Mouse (Mus musculus) NIH3T3 (cell line): ENCODE results near the gene Gm16867.
"Not testable (repeated sequence)": the region's sequence is repeated elsewhere in the genome, so short reads cannot be mapped to it uniquely, and the experiment has no call there.

ENCODE experiments used
- DNase-seq: peaks from one replicate; pipeline ENCODE4 v3.0.0-alpha.2; 2012; ENCODE audit warnings: low read depth

Gm16867 gene

GRCm38 (mm10) chr14:69503174-69503573, at the start of gene Gm16867:
Gene Gm16867, minus strand, starts transcription at chr14:69503362.
- DNase-seq = not testable (repeated sequence)

DNA sequence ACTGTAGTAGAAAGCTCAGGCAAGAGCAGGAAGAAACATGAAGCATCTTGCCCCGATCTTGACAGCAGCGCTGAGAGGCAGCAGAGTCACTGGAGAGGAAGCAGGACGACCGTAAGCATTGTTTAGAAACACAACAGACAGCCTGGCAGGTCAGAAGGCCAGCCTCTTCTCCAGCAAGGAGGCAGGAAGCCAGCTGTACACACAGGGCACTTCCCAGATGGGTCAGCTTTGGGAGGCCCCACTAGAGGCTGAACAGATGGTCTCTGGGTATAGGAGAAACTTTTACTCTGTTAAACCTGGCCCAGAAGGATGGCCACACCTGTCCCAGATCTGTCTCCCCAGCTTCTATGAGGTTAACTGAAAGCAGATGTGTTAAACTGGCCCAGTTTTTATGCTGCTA, 44.1 kb upstream of the Gm16867 start:
- DNase-seq = not testable (repeated sequence)

GRCm38 (mm10) chr14:69545052-69545451, 41.9 kb upstream of the Gm16867 start:
- not testable (repeated sequence) for DNase-seq

GRCm38 (mm10) chr14:69544033-69544432, 40.9 kb upstream of the Gm16867 start:
- not testable (repeated sequence) for DNase-seq

DNA sequence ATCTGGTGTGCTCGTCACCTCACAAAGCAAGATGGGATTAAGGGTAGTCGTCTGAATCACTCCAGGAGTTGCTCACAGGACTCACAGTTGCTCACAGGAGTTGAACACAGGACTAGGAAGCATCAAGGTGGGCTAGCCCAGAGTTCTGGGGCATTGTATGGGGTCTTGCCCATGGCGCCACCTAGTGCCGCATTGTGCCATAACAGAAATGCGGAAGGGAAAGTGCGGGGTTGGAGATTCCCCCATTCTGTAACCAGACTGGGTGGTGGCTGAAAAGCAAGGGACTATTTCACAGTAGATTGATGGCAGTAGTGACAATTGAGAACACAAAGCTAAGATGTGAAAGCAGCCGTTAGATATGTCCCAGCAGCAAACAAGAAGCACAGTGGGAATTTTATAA, 39.5 kb upstream of the Gm16867 start:
- DNase-seq = not testable (repeated sequence)

GRCm38 (mm10) chr14:69540113-69540512, 37.0 kb upstream of the Gm16867 start:
- not testable (repeated sequence) for DNase-seq

GRCm38 (mm10) chr14:69536539-69536938, 33.4 kb upstream of the Gm16867 start:
- not testable (repeated sequence) for DNase-seq

- DNase-seq = not testable (repeated sequence)
Observed at GRCm38 (mm10) chr14:69526202-69526601, 23.0 kb upstream of the Gm16867 start.

DNA sequence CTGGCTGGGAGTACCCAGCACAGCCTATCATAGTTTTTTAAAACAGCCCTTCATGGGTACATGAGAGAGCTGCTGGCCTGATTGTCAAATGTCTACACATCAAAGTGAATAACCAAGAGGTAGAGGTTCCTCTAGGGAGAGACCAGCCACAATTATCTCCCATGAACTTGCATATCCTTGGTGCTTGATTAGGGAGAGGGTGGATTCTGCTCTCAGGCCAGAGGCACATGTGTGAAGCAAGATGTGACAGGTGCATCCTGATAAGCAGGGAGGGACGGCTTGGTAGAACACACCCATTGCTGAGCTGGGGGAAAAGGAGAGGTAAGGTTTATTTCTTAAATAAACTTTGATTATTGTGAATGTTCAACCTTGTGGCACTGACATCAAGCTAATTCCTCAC, 19.8 kb upstream of the Gm16867 start:
- DNase-seq = not testable (repeated sequence)

DNA sequence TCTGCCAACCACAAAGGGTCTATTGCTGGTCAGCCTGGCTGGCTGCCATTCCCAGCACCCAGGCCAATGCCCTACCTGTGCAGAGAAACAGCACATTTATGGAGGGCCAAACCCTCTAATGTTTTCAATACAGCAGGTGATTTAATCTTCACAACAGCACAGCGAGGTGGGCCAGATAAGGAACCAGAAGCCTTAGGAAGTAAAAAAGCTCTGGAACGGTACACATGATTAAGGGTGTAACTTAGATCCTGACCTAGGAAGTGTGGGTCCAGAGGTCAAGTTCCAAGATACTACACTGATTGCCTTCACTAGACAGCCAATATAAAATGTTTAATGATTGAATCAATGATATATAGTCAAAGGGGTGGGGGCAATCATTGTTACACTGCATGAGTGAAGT, 17.6 kb upstream of the Gm16867 start:
- not testable (repeated sequence) for DNase-seq

DNA sequence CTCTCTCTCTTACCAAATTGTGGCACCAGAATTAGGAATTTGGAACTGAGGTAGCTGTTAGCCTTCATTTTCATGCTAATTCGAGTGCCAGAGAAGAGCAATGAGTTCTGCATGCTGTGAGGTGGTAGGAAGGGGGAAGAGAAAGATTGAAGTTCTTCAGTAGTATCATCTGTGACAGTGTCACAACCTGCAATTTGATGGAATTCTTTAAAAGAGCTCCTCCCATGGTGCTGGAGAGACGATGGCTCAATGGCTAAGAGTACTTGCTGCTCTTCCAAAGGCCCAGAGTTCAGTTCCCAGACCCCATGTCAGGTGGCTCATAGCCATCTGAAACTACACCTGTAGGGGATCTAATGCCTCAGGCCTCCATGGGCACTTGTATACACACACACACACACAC, 9.3 kb upstream of the Gm16867 start, which contains the start of gene Gm27179:
TSS of gene Gm27179 (minus strand) at position 101 of the 400 bp plus-strand sequence.
- not testable (repeated sequence) for DNase-seq

DNA sequence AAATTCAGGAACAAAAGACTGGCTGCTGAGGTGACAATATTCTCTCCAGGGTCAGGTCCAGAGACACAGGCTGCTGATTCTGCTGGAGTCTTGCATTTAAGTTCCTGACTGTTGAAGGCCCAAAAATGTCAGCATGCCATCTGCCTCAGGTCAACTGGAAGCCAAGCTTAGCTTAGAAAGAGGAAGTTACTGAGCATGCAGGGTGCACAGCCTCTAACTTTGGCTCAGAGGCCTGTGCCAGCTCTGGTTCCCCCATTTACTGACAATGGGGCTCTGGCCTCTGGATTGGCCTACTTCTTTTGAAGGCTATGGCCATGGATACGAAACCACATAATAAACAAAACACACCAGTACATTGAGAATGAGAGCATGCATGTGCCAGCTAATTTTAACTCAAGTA, 3.8 kb upstream of the Gm16867 start:
- not testable (repeated sequence) for DNase-seq

GRCm38 (mm10) chr14:69502440-69503150, 567 bp downstream of the Gm16867 start:
- not testable (repeated sequence) for DNase-seq

DNA sequence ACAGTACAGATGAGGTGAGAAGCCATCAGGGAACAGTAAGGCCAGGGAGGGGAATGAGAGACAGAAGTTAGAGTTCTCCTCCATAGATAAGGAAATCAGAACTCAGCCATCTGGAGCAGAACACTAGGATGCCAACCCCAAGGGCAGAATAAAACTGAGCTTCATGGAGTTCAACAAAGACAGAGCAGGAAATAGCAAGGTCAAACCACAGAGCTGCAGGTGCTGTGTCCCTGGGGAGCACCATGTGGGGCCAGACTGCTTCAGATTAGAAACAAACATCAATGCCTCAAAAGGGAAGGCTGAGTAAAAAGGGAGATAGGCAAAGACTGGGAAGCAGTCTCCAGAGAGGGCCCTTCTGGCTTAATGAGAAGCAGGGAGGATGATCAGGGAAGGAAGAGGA, 6.9 kb downstream of the Gm16867 start:
- not testable (repeated sequence) for DNase-seq

GRCm38 (mm10) chr14:69494946-69495345, 8.2 kb downstream of the Gm16867 start:
- DNase-seq = not testable (repeated sequence)

GRCm38 (mm10) chr14:69494522-69494921, 8.6 kb downstream of the Gm16867 start:
- DNase-seq = not testable (repeated sequence)

DNA sequence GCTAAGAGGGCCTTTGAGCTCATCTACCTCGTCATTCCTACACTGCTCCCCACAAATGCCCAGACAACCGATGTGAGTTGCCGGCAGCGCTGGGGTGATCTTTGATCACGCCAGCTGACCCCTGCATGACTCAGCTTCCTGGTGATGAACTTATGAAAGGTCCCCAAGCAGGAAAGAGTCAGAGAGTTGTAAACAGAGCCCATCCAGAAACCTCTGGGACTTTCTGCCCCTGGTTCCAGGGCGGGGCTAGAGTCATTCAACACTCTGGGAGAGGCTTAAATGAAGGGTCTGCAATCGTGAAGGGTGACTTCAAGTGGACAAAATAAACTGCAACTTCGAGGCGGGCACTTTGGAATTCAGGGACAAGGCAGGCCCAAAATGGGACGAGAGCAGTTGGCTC, 15.2 kb downstream of the Gm16867 start:
- DNase-seq = not testable (repeated sequence)

- DNase-seq = not testable (repeated sequence)
Observed at GRCm38 (mm10) chr14:69485466-69486135, 17.6 kb downstream of the Gm16867 start.

DNA sequence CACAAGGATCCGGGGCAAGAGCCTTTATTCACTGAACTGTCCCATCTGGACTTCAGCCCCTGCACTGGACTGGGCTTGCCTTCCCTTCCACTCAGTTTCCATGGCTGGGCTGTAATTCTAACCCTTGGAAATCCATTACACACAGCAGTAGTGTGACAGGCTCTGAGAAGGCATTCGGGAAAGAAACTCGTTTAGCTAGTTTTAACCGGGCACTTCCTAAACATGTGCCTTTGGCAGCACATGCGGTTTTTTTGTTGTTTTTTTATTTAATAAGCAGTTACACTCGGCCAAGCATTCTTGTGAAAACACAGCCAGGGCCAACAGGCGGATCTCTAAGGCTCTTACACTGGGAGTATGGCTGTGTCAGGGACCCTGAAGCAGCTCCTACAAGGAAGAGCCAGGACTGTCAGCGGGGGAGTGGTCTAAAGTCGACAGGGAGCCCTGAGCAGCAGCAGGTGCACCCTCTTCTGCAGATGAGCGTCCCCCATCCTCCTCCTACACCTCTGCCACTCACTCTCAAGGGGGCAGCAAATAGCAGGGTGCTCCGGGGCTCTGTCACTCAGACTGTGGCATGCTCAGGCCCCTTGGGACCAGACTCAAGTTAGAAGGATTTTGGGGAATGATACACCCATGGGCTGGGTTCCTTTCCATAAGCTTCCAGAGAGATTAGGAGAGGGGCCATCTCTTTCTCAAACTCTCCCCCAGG, 29.1 kb downstream of the Gm16867 start:
- DNase-seq = not testable (repeated sequence)

DNA sequence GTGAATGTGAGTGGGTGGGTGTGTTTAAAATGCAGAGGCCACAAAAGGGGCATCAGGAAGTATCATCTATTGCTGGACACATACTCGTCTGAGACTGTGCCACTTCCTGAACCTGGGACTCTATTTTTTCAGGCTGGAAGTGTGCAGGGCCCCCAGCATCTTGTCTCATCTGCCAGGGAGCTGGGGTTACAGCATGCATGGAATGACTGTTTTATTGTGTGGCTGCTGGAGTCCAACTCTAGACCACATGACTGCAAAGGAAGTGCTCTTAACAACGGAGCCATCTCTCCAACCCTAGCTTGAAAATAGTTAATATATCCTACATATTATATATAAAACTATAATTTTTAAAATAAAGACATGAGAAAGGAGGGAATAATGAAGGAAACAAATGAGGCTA, 29.8 kb downstream of the Gm16867 start:
- not testable (repeated sequence) for DNase-seq

DNA sequence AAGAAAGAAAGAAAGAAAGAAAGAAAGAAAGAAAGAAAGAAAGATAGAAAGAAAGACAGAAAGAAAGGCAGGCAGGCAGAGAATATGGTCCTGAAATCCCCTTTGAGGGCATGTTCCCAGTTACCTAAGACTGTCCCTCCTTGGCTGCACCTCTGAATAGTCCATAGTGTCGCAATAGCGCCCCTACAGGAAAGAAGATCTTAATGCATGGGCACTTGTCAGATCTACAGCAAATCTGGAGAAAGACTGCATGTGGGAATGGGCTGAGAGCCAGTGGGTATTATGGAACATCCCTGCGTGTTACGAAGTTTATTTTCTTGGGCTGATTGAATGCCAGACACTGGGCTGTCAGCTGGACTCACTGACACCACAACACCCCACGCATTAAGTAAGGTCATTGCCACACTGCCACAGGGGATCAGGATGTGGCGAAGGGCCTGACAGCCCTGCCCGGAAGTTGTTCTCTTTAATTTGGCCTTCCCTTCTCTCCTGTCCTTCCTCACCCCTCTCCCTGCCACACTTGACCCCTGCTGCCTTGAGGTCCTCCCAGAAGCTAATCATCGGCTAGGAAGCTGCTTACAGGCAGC, 32.9 kb downstream of the Gm16867 start:
- DNase-seq = not testable (repeated sequence)
